Mouse (Mus musculus): Measurements from ENCODE around the gene Tma16.

DNA sequence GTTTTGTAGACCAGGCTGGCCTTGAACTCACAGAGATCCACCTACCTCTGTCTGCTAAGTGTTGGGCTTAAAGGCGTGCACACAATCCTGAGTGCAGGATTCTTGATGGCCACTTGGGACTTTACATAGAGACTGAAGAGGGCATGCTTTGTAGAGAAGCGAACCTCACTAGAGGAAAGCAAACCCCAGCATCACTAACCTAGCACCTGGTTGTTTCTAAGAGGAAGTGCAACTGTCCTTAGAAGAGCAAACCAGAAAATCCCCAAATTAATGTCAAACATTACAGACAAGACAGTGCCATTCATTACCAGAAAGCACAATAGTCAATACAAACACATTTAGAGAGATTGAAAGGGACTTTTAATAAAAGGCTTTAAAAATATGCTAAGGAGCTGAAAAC, 17.1 kb upstream of the Tma16 start:
- no peak for TF ChIP-seq CTCF (IDR thresholded peaks at IDR 0.05; ENCODE audit: low read depth)
- no peak for TF ChIP-seq EP300 (IDR thresholded peaks at IDR 0.05; ENCODE audit: low read depth)

Measured in liver, embryonic 14.5 days (tissue).